In the genomic region with DNA sequence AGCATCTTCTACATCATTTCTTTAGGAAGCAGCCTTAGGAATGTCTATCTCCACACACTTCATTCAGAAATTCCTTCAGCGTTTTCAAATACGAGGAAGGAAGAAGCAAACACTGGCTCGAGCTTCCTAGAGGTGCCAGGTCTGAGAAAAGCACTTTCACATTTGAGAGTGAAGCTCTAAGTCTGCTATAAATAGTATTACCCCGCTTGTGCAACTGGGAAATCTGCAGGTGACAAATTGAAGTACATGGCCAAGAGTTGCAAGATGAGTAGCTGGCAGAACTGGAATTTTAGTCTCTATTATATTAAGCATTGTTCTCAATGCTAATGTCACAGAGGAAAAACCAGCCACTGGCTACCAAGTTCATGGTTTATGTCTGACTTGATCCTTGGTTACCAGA, we compare ENCODE assay signal across 18 mouse cellular contexts.
A peak's percentile ranks its signal among the peaks of the same experiment; 100 is the strongest.
DNase-seq lines count a peak whose midpoint lies in the region; ATAC-seq and TF ChIP-seq lines count a peak whose summit lies in the region.
"Had no signal": no experiment of that assay in that cellular context is flagged by ENCODE, and none has a peak within 500 bp of the region (broad histone marks: within the 10 kb centered on the region; RNA-seq: fewer than 3 reads in every experiment).

No protein-coding gene starts in this region.

- H3K4me1 ChIP-seq in heart, embryonic 11.5 days (ENCODE audit: control insufficient read depth, insufficient read depth, low read length): peaks cover 9% of the 10 kb centered on the region; the same call in 1 of the 2 replicates
- peaks cover 9 to 17% of the 10 kb centered on the region in 2 experiments for H3K4me1 ChIP-seq in heart, embryonic 14.5 days (ENCODE audit: control insufficient read depth in 2 of 2, insufficient read depth in 2 of 2, low read length in 2 of 2)
- H3K4me1 ChIP-seq in forebrain, postnatal 0 days (ENCODE audit: insufficient read depth): peaks cover 19% of the 10 kb centered on the region
- H3K4me1 ChIP-seq in neural tube, embryonic 15.5 days: peaks cover 25% of the 10 kb centered on the region

- H3K27ac ChIP-seq in heart, embryonic 11.5 days (ENCODE audit: low read depth, low read length): 0 out of 2 replicates have a peak overlapping the region, but pooled peaks have one; percentile 10
- peak overlapping the region; percentile 36 to 76; a peak in 3 of 4 replicates for H3K27ac ChIP-seq in heart, embryonic 14.5 days (replicated peaks in 1 of 2; ENCODE audit: control insufficient read depth in 1 of 2, insufficient read depth in 1 of 2, low read depth in 2 of 2, low read length in 2 of 2)
- no peak overlapping the region for H3K27ac ChIP-seq in forebrain, postnatal 0 days (ENCODE audit: low read depth, low read length)
- H3K27ac ChIP-seq in neural tube, embryonic 15.5 days (replicated peaks): no peak overlapping the region
- H3K27ac ChIP-seq: embryonic facial prominence, embryonic 10.5 days; hindbrain, embryonic 14.5 days; limb, embryonic 15.5 days; liver, embryonic 14.5 days; lung, embryonic 15.5 days had no signal

- no peak for ATAC-seq in heart, embryonic 11.5 days (replicated peaks; ENCODE audit: insufficient number of reproducible peaks, low FRiP score, low TSS enrichment)
- ATAC-seq in heart, embryonic 14.5 days (ENCODE audit: insufficient number of reproducible peaks, insufficient read depth, low FRiP score, low read depth): no peak
- ATAC-seq in forebrain, postnatal 0 days: no peak
- ATAC-seq in neural tube, embryonic 15.5 days (ENCODE audit: low FRiP score): no peak
- ATAC-seq: CD4-positive, CD25-positive, alpha-beta regulatory T cell, adult 4 months had no signal

- no peak for TF ChIP-seq CTCF in forebrain, postnatal 0 days (IDR thresholded peaks at IDR 0.05; ENCODE audit: low read depth)

- peak overlapping the region; percentile 31; the same call in 1 of the 2 replicates for H3K4me2 ChIP-seq in heart, embryonic 11.5 days
- peak overlapping the region; percentile 45 for H3K4me2 ChIP-seq in heart, embryonic 14.5 days (ENCODE audit: low read length)
- no peak overlapping the region for H3K4me2 ChIP-seq in forebrain, postnatal 0 days (ENCODE audit: low read depth)
- no peak overlapping the region for H3K4me2 ChIP-seq in neural tube, embryonic 15.5 days
- H3K4me2 ChIP-seq: hindbrain, embryonic 14.5 days; limb, embryonic 15.5 days; lung, embryonic 15.5 days had no signal

- WGBS in heart, embryonic 11.5 days (ENCODE audit: insufficient replicate concordance): 33% methylated on average over 4 of the region's 4 CpGs
- WGBS in heart, embryonic 14.5 days: 18% methylated on average over 4 of the region's 4 CpGs
- WGBS in forebrain, postnatal 0 days: 67% methylated on average over 4 of the region's 4 CpGs
- 78% methylated on average over 4 of the region's 4 CpGs for WGBS in neural tube, embryonic 15.5 days

- H3K9me3 ChIP-seq in heart, embryonic 11.5 days (replicated peaks; ENCODE audit: control insufficient read depth, low read length): no peaks in the 10 kb centered on the region
- H3K9me3 ChIP-seq in heart, embryonic 14.5 days (ENCODE audit: control insufficient read depth, low read length): no peaks in the 10 kb centered on the region
- no peaks in the 10 kb centered on the region for H3K9me3 ChIP-seq in forebrain, postnatal 0 days (ENCODE audit: low read length)
- H3K9me3 ChIP-seq in neural tube, embryonic 15.5 days (replicated peaks): no peaks in the 10 kb centered on the region
- H3K9me3 ChIP-seq: embryonic facial prominence, embryonic 10.5 days; limb, embryonic 15.5 days; lung, embryonic 15.5 days; midbrain, embryonic 10.5 days had no signal

- H3K9ac ChIP-seq in heart, embryonic 11.5 days (ENCODE audit: low read depth, low read length): no peak overlapping the region
- no peak overlapping the region for H3K9ac ChIP-seq in heart, embryonic 14.5 days (ENCODE audit: low read length)
- no peak overlapping the region for H3K9ac ChIP-seq in forebrain, postnatal 0 days
- no peak overlapping the region for H3K9ac ChIP-seq in neural tube, embryonic 15.5 days (replicated peaks)
- H3K9ac ChIP-seq: hindbrain, embryonic 14.5 days; limb, embryonic 15.5 days; liver, embryonic 14.5 days; lung, embryonic 15.5 days had no signal

- H3K27me3 ChIP-seq in heart, embryonic 11.5 days (ENCODE audit: control insufficient read depth, insufficient read depth, low read length): no peaks in the 10 kb centered on the region
- no peaks in the 10 kb centered on the region for H3K27me3 ChIP-seq in heart, embryonic 14.5 days (ENCODE audit: control insufficient read depth, insufficient read depth, low read length)
- no peaks in the 10 kb centered on the region for H3K27me3 ChIP-seq in forebrain, postnatal 0 days (ENCODE audit: insufficient read depth, low read length)
- 0 out of 2 replicates have a peak, but pooled peaks cover 2% of the 10 kb centered on the region for H3K27me3 ChIP-seq in neural tube, embryonic 15.5 days (replicated peaks)
- H3K27me3 ChIP-seq: limb, embryonic 15.5 days; lung, embryonic 15.5 days had no signal

- DNase-seq in gastrocnemius, adult 18-20 months (ENCODE audit: low spot score): peak; percentile 9
- DNase-seq in gastrocnemius, postnatal 25 days: no peak
- DNase-seq in heart, postnatal 4 days: no peak
- DNase-seq in forebrain, postnatal 0 days: no peak
- DNase-seq: adrenal gland, postnatal 25 days; cerebellum, adult 9-11 months; kidney, adult 8-10 months; kidney, postnatal 10 days had no signal

- H3K36me3 ChIP-seq in heart, embryonic 11.5 days (ENCODE audit: control insufficient read depth, insufficient read depth, low read length): no peaks in the 10 kb centered on the region
- H3K36me3 ChIP-seq in heart, embryonic 14.5 days (ENCODE audit: control insufficient read depth, insufficient read depth, low read length): no peaks in the 10 kb centered on the region
- H3K36me3 ChIP-seq in forebrain, postnatal 0 days (ENCODE audit: insufficient read depth): no peaks in the 10 kb centered on the region
- H3K36me3 ChIP-seq in neural tube, embryonic 15.5 days: no peaks in the 10 kb centered on the region
- H3K36me3 ChIP-seq: embryonic facial prominence, embryonic 10.5 days; limb, embryonic 15.5 days; lung, embryonic 15.5 days; midbrain, embryonic 10.5 days had no signal

- H3K4me3 ChIP-seq in heart, embryonic 11.5 days (ENCODE audit: low read depth, low read length): no peak overlapping the region
- no peak overlapping the region for H3K4me3 ChIP-seq in heart, embryonic 14.5 days (ENCODE audit: control insufficient read depth in 1 of 2, insufficient read depth in 1 of 2, low read depth in 1 of 2, low read length in 2 of 2)
- no peak overlapping the region for H3K4me3 ChIP-seq in forebrain, postnatal 0 days (ENCODE audit: low read depth, low read length)
- H3K4me3 ChIP-seq in neural tube, embryonic 15.5 days (replicated peaks): no peak overlapping the region
- H3K4me3 ChIP-seq: embryonic facial prominence, embryonic 10.5 days; limb, embryonic 15.5 days; lung, embryonic 15.5 days; midbrain, embryonic 10.5 days had no signal

Comparison
In these comparisons a context has a peak if more than half of its experiments do, and no peak if none do; other contexts are left out.
1. H3K27ac ChIP-seq: peak in heart, embryonic 11.5 days (single experiment) and heart, embryonic 14.5 days (2 of 2); none in forebrain, postnatal 0 days (single experiment) and neural tube, embryonic 15.5 days (single experiment).
2. H3K4me2 ChIP-seq: peak in heart, embryonic 11.5 days (single experiment) and heart, embryonic 14.5 days (single experiment); none in forebrain, postnatal 0 days (single experiment) and neural tube, embryonic 15.5 days (single experiment).